Mouse (Mus musculus) NIH3T3 (cell line): ENCODE results near the gene Zbtb46.

Source experiments
- DNase-seq: peaks from one replicate; pipeline ENCODE4 v3.0.0-alpha.2; 2012; ENCODE audit warnings: low read depth

Zbtb46 gene

DNA sequence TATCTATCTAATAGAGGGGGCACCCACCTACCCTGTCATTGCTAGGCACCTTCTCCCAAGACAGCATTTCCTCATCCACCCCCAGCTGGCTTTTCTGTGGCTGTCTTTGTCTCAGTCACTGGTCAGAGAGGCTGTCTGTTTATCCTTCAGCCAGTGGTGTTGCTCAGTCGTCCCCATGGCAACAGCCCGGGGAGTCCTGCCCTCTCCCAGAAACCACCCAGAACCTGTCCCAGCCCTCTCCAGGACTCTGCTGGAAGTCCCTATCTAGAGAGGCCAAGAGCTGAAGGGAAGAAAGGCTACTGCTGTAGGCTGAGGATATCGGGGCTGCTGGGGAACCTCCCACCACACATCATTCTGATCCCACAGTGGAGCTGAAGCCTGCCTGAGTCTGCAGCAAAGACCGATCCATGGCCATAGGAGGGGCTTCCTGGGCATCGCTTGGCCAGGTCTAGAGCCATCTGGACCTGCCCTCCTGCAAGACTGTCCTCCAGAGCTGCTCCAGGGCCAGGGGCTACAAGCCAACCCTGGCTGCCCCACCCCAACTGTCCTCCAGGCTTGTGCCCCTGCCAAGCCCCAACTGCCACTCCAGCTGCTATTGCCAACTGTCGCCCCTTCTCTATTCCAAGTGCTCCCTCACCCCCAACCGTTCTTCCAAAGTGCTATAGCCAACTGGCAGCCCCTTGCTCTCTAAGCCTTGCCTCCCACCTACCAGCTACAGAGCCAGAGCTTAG, 3.9 kb upstream of the Zbtb46 start:
- DNase-seq, result peak; percentile 38

DNA sequence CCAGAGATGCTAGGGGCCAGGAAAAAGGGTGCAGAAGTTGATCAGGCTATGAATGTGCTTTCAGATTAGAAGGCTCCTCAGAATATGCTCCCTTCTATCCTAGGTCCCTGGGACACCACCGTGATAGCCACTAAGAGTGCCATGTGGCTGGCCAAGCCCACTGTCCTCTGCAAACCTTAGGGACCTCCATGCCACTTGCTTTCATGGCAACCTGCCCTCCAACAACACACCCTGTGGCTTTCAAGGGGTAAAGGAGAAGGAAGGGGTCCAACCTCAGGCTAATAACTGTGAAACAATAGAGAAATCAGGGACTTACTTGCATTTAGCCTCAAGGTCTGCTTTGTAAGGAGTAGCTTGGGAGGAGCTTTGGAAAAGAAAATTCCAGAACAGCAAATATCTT, 3.4 kb upstream of the Zbtb46 start:
- no peak for DNase-seq

DNA sequence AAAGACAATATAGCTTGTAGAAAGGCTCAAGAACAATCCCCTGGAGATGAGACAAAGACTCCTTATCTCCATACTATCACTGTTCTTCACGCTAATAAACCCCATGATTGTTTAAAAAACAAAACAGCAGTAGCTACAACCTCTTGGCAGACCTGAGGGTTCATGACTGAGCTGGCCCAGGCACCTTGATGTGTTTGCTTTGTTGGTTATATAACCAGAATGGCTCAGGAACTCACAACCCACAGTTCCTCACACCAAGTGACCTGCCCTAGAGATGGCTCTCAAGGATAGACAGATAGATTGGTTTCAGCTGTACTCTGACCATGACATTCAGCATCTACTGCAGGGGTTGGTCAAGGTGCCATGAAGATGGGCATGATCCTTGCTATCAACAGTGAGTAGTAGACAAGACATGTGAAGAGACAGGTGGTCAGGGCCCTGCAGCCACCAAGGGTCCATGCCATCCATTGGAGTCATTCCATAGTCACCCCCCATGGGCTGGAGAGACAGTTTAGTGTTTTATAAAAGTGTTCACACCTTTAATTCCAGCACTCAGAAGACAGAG, 2.4 kb upstream of the Zbtb46 start:
- DNase-seq, result no peak

DNA sequence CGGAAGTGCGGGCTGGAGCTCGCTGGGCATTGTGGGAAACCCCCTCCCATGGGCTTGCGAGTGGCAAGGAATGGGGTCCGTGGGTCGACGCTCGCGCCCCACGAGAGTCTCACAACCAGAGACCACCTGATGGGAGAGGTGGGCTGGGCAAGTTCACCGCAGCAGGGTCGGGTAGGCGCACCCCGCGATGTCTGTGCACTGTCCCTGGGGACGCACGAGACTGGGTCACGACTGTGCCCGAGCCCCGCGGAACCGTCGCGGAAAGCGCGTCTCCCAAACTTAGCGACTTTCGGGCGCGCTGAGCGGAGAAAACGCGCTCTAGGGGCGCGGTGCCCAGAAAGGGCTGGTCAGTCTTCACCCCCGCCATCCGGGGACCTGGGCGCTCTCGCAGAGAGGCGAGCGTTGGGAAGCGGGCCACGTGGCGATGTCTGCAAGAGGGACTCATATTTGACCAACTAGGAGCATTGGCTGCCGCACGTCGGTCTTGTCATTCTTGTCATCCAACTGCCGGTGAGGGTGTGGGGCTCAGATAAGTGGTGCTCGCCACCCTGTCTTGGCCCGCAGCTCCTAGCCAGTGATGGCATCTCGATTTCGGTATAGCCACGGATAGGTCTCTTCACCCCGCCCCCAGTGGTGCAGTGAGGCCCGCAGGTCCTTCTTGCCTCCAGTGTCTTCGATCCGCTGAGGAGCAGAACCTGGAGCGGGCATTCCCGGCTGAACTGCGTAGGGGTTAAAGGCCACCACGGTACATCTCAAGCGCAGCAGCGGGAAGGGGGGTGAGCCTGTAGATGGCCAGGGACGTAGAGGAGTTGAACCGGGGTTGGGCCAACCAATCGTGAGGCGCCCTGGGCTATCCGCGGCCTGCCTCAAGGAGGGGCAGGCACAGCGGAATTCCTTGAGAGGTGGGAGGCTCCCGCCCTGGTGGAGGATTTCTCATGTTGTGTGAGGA, 721 bp upstream of the Zbtb46 start:
- no peak for DNase-seq

DNA sequence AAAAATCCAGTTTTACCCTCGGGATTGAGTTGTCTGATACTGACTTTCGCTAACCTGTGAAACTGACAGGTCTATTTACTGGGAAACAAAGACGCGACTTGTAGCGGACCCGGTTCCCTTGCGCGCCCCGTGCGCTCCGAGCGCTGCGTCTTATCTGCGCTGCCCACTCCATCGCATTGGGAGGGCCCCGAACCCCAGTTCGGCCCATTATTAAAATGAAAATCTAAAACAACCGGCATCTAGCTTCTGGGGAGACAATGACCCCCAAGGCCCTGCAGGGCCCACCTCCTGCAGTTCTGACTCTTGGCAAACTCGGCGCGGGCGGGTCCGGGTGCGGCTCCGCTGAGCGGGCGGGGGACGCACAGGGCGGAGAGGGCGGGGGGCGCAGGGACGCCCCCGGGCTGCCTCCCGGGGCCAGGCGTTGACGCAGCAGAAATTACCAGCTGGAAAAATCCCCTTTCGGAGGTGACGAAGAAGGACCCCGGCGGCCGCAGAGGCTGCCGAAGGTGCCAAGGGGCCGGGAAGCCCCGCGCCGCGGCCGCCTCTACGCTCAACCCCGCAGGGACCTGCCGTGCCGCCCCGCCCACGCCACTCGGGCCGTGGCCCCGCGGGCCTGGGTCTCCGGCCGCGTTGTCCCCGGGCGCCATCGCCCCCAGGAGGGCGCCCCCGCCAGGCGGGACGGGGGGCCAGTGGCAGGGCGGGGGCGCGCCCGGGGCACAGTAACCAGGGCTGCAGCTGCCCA, 644 bp downstream of the Zbtb46 start:
- no peak for DNase-seq

DNA sequence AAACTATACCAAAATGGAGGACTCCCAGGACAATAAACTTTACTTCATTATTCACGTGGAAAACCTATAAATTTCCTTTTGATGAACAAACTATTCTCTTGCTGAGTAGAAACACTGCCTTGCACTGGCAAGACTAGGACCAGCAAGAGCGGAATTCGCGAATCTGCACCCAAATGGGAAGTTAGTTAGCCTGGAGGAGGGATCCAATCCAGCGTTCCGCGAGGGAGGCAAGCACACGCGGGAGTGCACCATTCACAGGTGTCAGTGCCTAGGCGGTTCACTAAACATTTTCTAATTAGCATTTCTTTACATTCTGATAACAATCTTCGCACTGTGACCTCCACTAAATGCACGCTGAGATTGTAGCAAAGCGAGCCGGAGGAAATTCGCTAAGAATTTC, 1.4 kb downstream of the Zbtb46 start:
- no peak for DNase-seq

DNA sequence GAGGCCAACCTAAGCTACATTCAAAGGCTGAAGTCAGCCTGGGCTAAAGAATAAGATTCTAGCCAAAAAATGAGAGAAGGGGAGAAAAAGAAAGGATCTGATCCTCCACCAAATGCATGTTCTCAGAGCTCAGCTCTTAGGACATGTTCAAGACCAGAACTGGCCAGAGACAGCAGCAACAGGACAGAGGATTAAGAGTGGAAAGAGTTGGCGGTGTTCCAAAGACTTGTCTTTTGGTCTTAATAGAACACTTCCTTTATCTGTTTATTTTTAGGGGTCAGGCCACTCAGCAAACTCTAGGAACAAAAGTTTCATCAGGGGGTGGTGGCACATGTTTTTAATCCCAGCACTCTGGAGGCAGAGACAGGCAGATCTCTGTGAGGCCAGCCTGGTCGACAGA, 3.3 kb downstream of the Zbtb46 start:
- no peak for DNase-seq

DNA sequence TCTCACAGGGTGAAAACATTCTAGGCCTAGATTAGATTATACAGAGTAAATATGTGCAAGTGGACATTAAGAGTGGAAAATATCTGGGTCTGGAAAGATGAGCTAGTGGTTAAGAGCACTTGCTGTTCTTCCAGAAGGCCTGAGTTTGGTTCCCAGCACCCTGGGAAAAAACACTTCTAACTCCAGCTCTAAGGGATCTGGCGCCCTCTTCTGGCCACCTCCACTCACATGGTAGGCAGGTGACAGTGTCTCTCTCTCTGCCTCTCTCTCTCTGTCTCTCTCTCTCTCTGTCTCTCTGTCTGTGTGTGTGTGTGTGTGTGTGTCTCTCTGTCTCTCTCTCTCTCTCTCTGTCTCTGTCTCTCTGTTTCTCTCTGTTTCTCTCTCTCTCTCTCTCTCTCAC, 6.0 kb downstream of the Zbtb46 start:
- DNase-seq, result no peak

DNA sequence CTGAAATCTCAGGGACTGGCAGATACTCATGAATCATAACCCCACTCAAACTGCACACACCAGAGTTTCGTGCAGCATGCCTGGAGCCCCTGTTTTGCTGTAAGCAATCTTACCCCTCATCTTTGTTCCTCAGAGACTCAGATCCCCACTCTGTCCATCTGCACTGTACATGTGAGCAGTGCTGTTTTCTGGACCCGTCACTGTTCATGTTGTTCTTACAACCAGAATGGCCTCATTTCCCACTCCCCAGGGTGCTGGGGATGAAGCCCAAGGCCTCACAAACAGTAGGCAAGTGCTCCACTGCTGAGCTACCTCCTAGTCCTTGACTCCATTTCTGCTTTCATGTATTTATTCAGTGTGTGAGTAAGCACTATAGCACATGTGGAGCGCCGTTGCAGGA, 7.0 kb downstream of the Zbtb46 start:
- DNase-seq, result no peak

DNA sequence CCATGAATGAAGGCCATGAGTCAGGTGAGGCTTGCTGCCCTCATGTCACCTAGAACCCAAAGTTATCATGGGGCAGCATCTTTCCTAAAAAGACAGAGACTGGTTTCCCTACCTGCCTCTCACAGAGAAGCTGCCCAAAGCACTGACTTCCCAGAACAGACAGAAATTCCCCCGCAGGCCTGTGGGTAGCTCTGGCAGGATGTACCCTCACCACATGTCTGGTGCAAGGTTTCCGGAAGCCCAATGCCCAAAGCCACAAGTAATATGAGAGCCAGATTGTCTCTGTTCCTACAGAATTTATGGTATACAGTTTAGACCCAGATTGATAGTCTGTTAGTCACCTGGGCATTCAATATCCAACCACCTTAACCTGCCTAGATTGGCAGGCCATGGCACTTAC, 16.2 kb downstream of the Zbtb46 start:
- no peak for DNase-seq

DNA sequence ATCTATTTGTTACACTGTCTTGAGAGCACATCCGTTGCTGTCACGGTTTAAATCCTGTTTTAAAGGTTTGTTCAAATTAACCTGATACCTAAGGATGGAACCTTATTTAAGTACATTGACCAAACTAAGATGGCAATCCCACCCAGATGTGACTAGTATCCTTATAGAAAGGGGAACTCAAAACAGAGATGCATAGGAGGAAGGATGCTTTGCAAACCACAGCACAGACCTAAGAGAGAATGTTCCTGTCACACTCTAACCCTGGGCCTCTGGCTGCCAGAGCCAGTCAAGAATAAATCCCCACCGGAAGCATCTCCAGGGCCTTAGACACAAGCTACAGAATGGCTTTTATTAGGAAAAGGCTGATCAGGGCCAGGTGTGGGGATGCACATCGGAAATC, 21.1 kb downstream of the Zbtb46 start:
- DNase-seq, result no peak

DNA sequence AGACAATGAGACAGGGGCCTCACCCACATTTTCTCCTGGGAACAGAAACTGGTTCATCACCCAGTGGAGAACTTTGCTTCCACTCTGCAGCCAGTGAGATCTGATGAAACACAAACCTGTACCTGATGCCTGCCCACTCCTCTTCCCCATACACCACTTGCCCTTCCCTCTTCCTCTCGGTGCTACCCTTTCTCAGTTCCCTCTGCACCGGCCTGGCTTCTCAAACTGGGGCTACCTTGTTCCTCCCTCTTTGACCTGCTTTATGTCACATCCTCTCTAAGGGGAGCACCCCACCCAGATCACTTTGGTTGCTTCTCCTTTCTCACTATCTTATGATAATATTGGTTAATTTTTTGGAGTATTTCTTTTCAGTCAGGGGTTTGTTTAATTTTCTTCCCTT, 23.0 kb downstream of the Zbtb46 start:
- no peak for DNase-seq

DNA sequence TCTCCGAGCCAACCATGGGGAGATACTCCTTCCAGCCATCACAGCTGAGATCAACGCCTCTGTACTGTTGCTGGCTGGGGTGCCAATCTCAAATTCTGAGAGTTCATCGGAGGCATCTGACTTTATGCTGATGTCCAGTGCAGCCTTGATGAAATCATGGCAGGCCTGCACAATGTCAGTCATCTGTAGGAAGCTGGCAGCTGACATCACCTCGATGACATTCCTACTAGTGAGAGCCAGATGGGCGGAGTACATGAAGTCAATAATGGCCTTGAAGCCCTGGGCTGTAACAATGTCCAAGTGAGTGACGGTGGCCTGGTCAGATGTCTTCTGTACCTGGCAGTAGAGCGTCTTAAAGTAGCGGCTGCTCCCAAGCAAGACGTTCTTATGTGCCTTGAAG, 35.4 kb downstream of the Zbtb46 start:
- no peak for DNase-seq

DNA sequence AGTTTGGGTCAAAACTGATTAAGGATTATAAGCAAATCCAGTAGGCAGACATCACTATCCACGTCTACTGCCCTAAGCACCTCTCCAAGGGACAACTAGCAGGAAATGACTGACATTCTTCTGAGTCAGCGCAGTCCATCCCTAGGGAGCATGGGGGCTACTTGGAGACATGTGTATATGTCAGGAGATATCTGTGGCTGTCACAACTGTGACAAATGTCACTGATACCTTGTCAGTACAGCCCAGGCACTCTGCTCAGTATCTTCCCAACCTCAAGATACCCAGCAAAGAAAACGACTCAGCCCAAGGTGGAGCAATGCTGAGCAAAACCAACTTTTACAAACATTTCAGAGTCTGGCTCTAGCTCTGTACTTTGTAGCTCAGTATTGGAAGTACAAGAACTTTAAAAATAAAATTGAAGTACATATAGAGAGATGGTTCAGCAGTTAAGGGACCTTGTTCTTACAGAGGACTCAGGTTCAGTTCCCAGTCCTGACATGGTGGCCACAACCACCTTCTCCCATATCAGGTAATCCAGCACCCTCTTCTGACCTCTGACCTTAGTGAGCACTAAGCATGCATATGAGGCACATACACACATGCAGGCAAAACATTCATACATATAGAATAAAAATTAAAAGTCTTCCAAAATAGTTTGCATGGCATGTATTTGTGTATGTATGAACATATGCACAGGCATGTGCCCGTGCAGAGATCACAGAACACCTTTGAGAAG, 38.2 kb downstream of the Zbtb46 start:
- no peak for DNase-seq

DNA sequence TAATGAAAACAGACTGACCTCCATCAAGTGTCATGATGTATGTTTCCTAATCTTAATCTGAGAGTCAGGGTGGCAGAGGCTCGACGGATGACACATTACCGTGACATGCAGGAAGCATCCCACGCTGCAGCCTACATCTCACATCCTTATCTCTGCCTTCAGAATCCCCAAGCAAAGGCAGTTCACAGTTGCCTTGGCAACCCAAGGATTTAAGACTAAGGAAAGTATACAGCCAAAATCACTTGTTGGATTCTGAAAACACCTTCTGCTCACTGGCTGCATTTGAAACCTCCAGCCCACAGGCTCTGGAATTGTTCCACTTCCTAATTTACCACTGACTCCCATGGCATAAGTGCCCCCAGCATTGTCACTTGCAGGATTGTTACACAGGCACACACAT, 38.8 kb downstream of the Zbtb46 start:
- no peak for DNase-seq

DNA sequence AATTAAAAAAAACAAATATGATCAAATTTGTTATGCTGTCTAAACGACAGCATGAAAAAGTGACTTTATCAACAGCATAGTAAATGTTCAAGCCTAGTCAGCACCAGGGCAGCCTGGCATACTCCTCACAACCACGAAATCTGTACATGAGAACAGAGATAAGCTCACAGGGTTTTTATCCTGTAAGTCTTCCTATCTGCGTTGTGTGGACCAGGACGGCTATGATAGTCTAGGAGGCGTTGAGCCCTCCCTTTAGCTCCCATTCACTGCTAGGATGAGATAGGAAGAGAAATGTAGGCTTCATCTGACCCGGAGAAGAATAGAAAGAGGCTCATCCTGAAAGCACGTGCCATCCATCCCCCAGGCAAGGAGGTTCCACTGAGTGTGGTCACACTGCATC, 39.9 kb downstream of the Zbtb46 start:
- no peak for DNase-seq

DNA sequence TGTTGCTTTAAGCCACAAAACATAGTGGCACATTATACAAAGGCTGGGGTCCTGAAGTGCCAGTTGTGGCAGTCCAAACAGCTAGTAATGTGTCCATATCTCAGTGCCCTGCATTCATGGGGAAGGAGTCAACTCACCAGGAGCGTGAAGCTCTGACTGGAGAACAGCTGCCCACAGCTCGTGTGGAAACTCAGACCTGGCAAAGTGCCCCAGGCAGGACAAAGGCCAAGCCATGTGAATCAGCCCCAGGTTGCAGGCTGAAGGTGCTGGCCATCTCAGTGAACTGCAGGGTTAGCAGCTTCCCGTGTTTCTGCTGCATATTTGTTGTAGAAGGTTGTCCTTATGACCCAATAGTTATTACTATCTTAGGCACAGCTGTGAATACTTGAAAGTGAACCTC, 43.3 kb downstream of the Zbtb46 start:
- peak; percentile 51 for DNase-seq

DNA sequence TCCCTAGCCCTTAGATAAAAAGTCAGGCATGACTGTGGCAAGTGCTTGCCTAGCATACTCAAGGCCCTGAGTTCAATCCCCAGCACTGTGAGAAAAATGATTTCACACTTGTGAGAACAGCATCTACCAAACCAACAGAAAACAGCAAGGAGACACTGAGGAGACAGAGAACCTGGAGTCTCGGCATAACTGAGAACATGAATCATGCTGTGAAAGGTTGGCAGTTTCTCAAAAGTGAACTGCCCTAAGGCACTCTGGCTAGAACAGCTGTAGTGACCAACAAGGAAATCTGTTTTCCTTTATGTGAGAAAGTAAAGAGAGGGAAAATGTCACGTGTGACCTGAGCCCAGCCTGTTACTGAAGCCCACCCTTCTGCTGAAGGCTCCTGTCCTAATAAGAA, 46.1 kb downstream of the Zbtb46 start:
- DNase-seq, result peak; percentile 92

DNA sequence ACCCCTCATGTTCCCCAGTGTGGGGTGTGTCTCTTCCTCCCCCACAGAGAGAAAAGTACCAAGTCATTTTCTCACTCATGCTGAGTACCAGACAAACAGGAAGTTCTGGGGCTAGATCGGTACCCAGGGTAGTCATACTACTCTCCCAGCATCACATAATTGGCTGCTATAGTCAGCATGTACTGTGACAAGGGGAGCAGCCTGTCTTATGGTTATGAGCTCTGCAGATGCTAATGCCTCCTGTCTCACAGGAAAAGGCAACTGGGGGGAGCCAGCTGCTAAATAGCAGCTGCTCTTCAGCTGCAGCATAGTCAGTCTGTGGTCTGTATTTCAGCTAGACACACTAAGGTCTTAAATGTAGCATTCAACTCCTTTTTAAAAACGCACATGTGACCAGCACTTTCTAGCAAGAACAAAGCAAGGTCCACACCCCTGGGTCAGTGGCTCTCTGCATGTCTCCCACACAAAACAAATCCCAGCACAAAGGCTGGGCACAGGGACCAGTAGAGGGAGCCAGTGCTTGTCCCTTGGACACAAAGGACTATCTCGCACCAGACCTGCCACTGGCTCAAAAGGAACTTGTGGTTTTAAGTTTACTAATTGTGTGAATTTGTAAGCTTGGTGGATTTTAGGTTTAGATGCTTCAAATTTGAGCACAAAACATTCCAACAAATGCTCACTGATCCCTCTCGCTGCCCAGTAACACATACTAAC, 48.3 kb downstream of the Zbtb46 start:
- DNase-seq, result peak; percentile 90

DNA sequence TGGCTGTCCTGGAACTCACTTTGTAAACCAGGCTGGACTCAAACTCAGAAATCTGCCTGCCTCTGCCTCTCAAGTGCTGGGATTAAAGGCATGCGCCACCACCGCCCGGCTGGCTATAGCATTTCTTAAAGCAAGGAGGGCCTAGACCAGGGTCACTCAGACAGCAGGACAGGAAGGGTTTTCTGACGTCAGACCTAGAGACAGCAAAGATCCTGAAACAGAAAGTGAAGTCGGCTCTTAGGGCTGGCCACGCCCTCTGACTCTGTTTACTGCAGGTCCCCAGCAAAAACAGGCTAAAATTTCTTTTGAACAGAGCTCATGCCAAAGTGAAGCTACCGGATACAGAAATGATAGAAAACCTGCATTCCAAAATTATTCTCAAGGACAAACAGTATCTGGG, 49.6 kb downstream of the Zbtb46 start:
- DNase-seq, result no peak

DNA sequence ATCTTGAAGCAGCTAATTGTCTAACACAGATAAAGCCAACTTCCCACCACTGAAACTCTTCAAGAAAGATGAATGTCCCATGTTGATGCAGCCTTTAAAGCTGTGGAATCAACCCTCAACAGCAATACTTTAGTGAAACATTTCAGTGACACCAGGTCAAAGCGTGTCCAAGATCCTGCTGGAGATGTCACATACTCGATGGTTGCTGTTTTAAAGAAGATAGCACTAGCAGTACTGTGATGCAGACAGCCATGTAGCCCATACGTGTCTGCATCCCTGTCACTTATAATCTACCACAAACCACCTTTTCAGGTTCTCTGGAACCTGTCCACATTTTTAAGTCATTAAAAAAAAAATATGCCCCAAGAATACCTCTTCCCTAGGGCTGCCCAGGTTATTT, 55.5 kb downstream of the Zbtb46 start:
- DNase-seq, result no peak
